Mouse (Mus musculus): ENCODE measurements around the gene Rell1. TPM values are rescaled to one million over a fixed set of nuclear protein-coding genes. Genes with fewer than 3 reads are reported as not detected.

Gene Rell1
- total RNA-seq (2012; rRNA removed): 18.5 and 21.0 TPM in 2 replicates

- peaks cover 9 to 20% of the 10 kb centered on the region in 2 experiments for H3K4me1 ChIP-seq (ENCODE audit: control insufficient read depth in 2 of 2, insufficient read depth in 2 of 2, low read length in 2 of 2, poor library complexity in 1 of 2)
- H3K27ac ChIP-seq (ENCODE audit: insufficient read depth, low read depth, low read length, poor library complexity, severe bottlenecking): peak within 1 kb of the TSS; percentile 45; the same call in 1 of the 2 replicates
- peak within 1 kb of the TSS; percentile 90 for H3K9ac ChIP-seq (ENCODE audit: insufficient read depth, low read depth, low read length, poor library complexity, severe bottlenecking)
- in situ Hi-C loops (cut with MboI; ENCODE audit: low sequenced_read_pairs in 2 of 2, unreplicated experiment in 2 of 2): no loop called here
- H3K4me3 ChIP-seq (ENCODE audit: insufficient read depth in 1 of 2, low read depth in 1 of 2, low read length in 2 of 2, poor library complexity in 1 of 2, severe bottlenecking in 1 of 2): peak within 1 kb of the TSS; percentile 94 to 100
- H3K36me3 ChIP-seq (ENCODE audit: control insufficient read depth, insufficient read depth, low read length, poor library complexity, severe bottlenecking): peaks cover 2% of the 10 kb centered on the region; the same call in 1 of the 2 replicates
- peak; percentile 94 for DNase-seq (ENCODE audit: low read depth, low spot score)
- TF ChIP-seq ZNF384 (IDR thresholded peaks at IDR 0.05; ENCODE audit: low read depth, low read length) (peak; percentile 79), MAFK (IDR thresholded peaks at IDR 0.05; ENCODE audit: insufficient read depth, low read depth, low read length) (no peak), HCFC1 (IDR thresholded peaks at IDR 0.05; ENCODE audit: borderline replicate concordance, insufficient read depth, low read length) (no peak)
- H3K9me3 ChIP-seq (ENCODE audit: control insufficient read depth, insufficient read depth, low read depth, low read length): no peaks in the 10 kb centered on the region
Observed at GRCm38 (mm10) chr5:63968443-63969415, at the start of gene Rell1. TSS of gene Rell1 (minus strand) at chr5:63968897.

- peak; percentile 6 for DNase-seq (ENCODE audit: low read depth, low spot score)
- H3K36me3 ChIP-seq (ENCODE audit: control insufficient read depth, insufficient read depth, low read length, poor library complexity, severe bottlenecking): no peaks in the 10 kb centered on the region
- in situ Hi-C loops (cut with MboI; ENCODE audit: low sequenced_read_pairs in 2 of 2, unreplicated experiment in 2 of 2): no loop called here
Observed at GRCm38 (mm10) chr5:64012596-64013366, 44.1 kb upstream of the Rell1 start.

GRCm38 (mm10) chr5:64006548-64006947 is 37.9 kb upstream of the Rell1 start:
- H3K9ac ChIP-seq (ENCODE audit: insufficient read depth, low read depth, low read length, poor library complexity, severe bottlenecking): no peak overlapping the region
- no peaks in the 10 kb centered on the region for H3K36me3 ChIP-seq (ENCODE audit: control insufficient read depth, insufficient read depth, low read length, poor library complexity, severe bottlenecking)
- no peak overlapping the region for H3K4me3 ChIP-seq (ENCODE audit: insufficient read depth in 1 of 2, low read depth in 1 of 2, low read length in 2 of 2, poor library complexity in 1 of 2, severe bottlenecking in 1 of 2)
- in situ Hi-C loops (cut with MboI; ENCODE audit: low sequenced_read_pairs in 2 of 2, unreplicated experiment in 2 of 2): no loop called here
- TF ChIP-seq ZNF384 (IDR thresholded peaks at IDR 0.05; ENCODE audit: low read depth, low read length): no peak
- TF ChIP-seq MAFK (IDR thresholded peaks at IDR 0.05; ENCODE audit: insufficient read depth, low read depth, low read length): no peak
- TF ChIP-seq CHD2 (IDR thresholded peaks at IDR 0.05; ENCODE audit: low read depth, low read length): no peak
- TF ChIP-seq ZC3H11A (IDR thresholded peaks at IDR 0.05; ENCODE audit: borderline replicate concordance, low read depth, low read length): no peak
- TF ChIP-seq HCFC1 (IDR thresholded peaks at IDR 0.05; ENCODE audit: borderline replicate concordance, insufficient read depth, low read length): no peak
- H3K9me3 ChIP-seq (ENCODE audit: control insufficient read depth, insufficient read depth, low read depth, low read length): no peaks in the 10 kb centered on the region
- no peak for DNase-seq (ENCODE audit: low read depth, low spot score)
- H3K4me1 ChIP-seq (ENCODE audit: control insufficient read depth in 2 of 2, insufficient read depth in 2 of 2, low read length in 2 of 2, poor library complexity in 1 of 2): peaks cover 0 to 2% of the 10 kb centered on the region in 2 experiments; a peak in 2 of 4 replicates
- no peak overlapping the region for H3K27ac ChIP-seq (ENCODE audit: insufficient read depth, low read depth, low read length, poor library complexity, severe bottlenecking)

More at GRCm38 (mm10) chr5:64012596-64013366, 44.1 kb upstream of the Rell1 start:
- no peaks in the 10 kb centered on the region for H3K4me1 ChIP-seq (ENCODE audit: control insufficient read depth in 2 of 2, insufficient read depth in 2 of 2, low read length in 2 of 2, poor library complexity in 1 of 2)
- no peak overlapping the region for H3K27ac ChIP-seq (ENCODE audit: insufficient read depth, low read depth, low read length, poor library complexity, severe bottlenecking)
- TF ChIP-seq ZC3H11A (IDR thresholded peaks at IDR 0.05; ENCODE audit: borderline replicate concordance, low read depth, low read length) (no peak), HCFC1 (IDR thresholded peaks at IDR 0.05; ENCODE audit: borderline replicate concordance, insufficient read depth, low read length) (no peak), CHD2 (IDR thresholded peaks at IDR 0.05; ENCODE audit: low read depth, low read length) (no peak), ZNF384 (IDR thresholded peaks at IDR 0.05; ENCODE audit: low read depth, low read length) (no peak), MAFK (IDR thresholded peaks at IDR 0.05; ENCODE audit: insufficient read depth, low read depth, low read length) (no peak)
- no peak overlapping the region for H3K9ac ChIP-seq (ENCODE audit: insufficient read depth, low read depth, low read length, poor library complexity, severe bottlenecking)
- H3K9me3 ChIP-seq (ENCODE audit: control insufficient read depth, insufficient read depth, low read depth, low read length): no peaks in the 10 kb centered on the region
- no peak overlapping the region for H3K4me3 ChIP-seq (ENCODE audit: insufficient read depth in 1 of 2, low read depth in 1 of 2, low read length in 2 of 2, poor library complexity in 1 of 2, severe bottlenecking in 1 of 2)

GRCm38 (mm10) chr5:64003302-64003701 is 34.6 kb upstream of the Rell1 start:
- no peak for DNase-seq (ENCODE audit: low read depth, low spot score)
- Histone ChIP-seq H3K9me3 (ENCODE audit: control insufficient read depth, insufficient read depth, low read depth, low read length) (no peaks in the 10 kb centered on the region), H3K4me3 (ENCODE audit: insufficient read depth in 1 of 2, low read depth in 1 of 2, low read length in 2 of 2, poor library complexity in 1 of 2, severe bottlenecking in 1 of 2) (no peak overlapping the region), H3K9ac (ENCODE audit: insufficient read depth, low read depth, low read length, poor library complexity, severe bottlenecking) (no peak overlapping the region), H3K36me3 (ENCODE audit: control insufficient read depth, insufficient read depth, low read length, poor library complexity, severe bottlenecking) (no peaks in the 10 kb centered on the region), H3K27ac (ENCODE audit: insufficient read depth, low read depth, low read length, poor library complexity, severe bottlenecking) (no peak overlapping the region), H3K4me1 (ENCODE audit: control insufficient read depth in 2 of 2, insufficient read depth in 2 of 2, low read length in 2 of 2, poor library complexity in 1 of 2) (peaks cover 0 to 2% of the 10 kb centered on the region in 2 experiments; a peak in 2 of 4 replicates)
- no peak for TF ChIP-seq ZC3H11A (IDR thresholded peaks at IDR 0.05; ENCODE audit: borderline replicate concordance, low read depth, low read length)
- TF ChIP-seq CHD2 (IDR thresholded peaks at IDR 0.05; ENCODE audit: low read depth, low read length): no peak
- TF ChIP-seq ZNF384 (IDR thresholded peaks at IDR 0.05; ENCODE audit: low read depth, low read length): no peak
- TF ChIP-seq MAFK (IDR thresholded peaks at IDR 0.05; ENCODE audit: insufficient read depth, low read depth, low read length): no peak
- TF ChIP-seq HCFC1 (IDR thresholded peaks at IDR 0.05; ENCODE audit: borderline replicate concordance, insufficient read depth, low read length): no peak
- in situ Hi-C loops (cut with MboI; ENCODE audit: low sequenced_read_pairs in 2 of 2, unreplicated experiment in 2 of 2): no loop called here
